Mouse (Mus musculus) heart, adult 2 months (tissue): Measurements from ENCODE around the gene Gm20425.

Experiments used
- CTCF ChIP-seq: fragments of 200-600 bp; IDR thresholded peaks from 2 replicates; pipeline ENCODE4 v1.8.1; 2022; ENCODE audit warnings: antibody characterized with exemption, mild to moderate bottlenecking, moderate library complexity
- POLR2A ChIP-seq: fragments of 200-500 bp; IDR thresholded peaks from 2 replicates; pipeline ENCODE4 v1.6.1; 2011; ENCODE audit warnings: mild to moderate bottlenecking, low read depth, low read length, control low read depth; ENCODE audit not compliant: insufficient read depth

GRCm38 (mm10) chr9:103185946-103186345 lies 44.2 kb downstream of the Gm20425 start:
- no peak for TF ChIP-seq CTCF
- no peak for TF ChIP-seq POLR2A
